In the genomic region with DNA sequence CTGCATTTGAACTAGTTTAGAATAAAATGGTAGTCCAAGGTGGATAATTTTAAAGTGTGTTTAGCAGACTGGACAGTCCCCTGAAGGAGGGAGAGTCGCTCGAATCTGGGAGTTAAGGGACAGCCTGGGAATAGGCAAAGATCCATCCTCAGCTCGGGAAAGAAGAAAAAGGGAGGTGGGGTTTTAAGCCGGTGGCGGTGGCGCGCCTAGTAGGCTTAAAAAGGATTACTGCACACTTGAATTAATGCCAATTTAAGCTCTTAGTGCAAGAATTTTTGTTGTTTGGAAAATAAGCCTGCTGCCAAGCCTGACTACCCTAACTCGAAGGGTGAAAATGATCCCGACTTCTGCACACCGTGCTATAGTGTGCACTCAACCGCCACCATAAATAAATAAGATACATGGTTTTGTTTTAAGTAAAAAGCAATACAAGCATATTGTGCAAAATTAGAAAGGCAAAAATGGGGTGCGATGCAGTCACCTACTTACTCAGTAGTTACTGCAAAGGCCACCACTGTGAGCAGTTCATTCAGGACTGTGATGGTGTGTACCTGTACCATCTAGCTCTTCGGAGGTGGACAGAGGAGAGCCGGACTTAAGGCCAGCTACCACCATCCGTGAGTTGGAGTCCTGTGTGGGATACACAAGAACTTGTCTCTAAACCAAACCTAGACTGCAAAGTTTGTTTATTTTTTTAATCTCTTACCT, we compare ENCODE assay signal across 8 mouse cellular contexts. TPM values are rescaled to one million over a fixed set of nuclear protein-coding genes. Genes with fewer than 3 reads are reported as not detected.
DNase-seq lines count a peak whose midpoint lies in the region; ATAC-seq lines count a peak whose summit lies in the region.

No protein-coding gene starts in this region.

- H3K27me3 ChIP-seq in heart, embryonic 16.5 days (ENCODE audit: control insufficient read depth, insufficient read depth, low read length), result no peaks in the 10 kb centered on the region
- H3K27me3 ChIP-seq in limb, embryonic 13.5 days, result peaks cover 21% of the 10 kb centered on the region
- peaks cover 32% of the 10 kb centered on the region for H3K27me3 ChIP-seq in neural tube, embryonic 15.5 days (replicated peaks)

- 30% methylated on average over 15 of the region's 15 CpGs for WGBS in heart, embryonic 16.5 days
- WGBS in limb, embryonic 13.5 days, result 36% methylated on average over 15 of the region's 15 CpGs
- 34% methylated on average over 15 of the region's 15 CpGs for WGBS in neural tube, embryonic 15.5 days

- peak overlapping the region; percentile 93 for H3K4me2 ChIP-seq in heart, embryonic 16.5 days (ENCODE audit: low read depth, low read length)
- peak overlapping the region; percentile 99 for H3K4me2 ChIP-seq in limb, embryonic 13.5 days (replicated peaks)
- H3K4me2 ChIP-seq in neural tube, embryonic 15.5 days, result peak overlapping the region; percentile 79

- no peaks in the 10 kb centered on the region for H3K36me3 ChIP-seq in heart, embryonic 16.5 days (ENCODE audit: control insufficient read depth, insufficient read depth)
- H3K36me3 ChIP-seq in limb, embryonic 13.5 days, result no peaks in the 10 kb centered on the region
- H3K36me3 ChIP-seq in neural tube, embryonic 15.5 days, result no peaks in the 10 kb centered on the region

- H3K9me3 ChIP-seq in heart, embryonic 16.5 days (replicated peaks; ENCODE audit: control insufficient read depth, low read length), result no peaks in the 10 kb centered on the region
- no peaks in the 10 kb centered on the region for H3K9me3 ChIP-seq in limb, embryonic 13.5 days
- H3K9me3 ChIP-seq in neural tube, embryonic 15.5 days (replicated peaks), result no peaks in the 10 kb centered on the region

- peaks cover 24% of the 10 kb centered on the region for H3K4me1 ChIP-seq in heart, embryonic 16.5 days (ENCODE audit: control insufficient read depth, insufficient read depth, low read length)
- H3K4me1 ChIP-seq in limb, embryonic 13.5 days, result peaks cover 42% of the 10 kb centered on the region
- H3K4me1 ChIP-seq in neural tube, embryonic 15.5 days, result peaks cover 52% of the 10 kb centered on the region

- no peak for ATAC-seq in heart, embryonic 16.5 days (replicated peaks; ENCODE audit: extremely low read depth, insufficient read depth, low FRiP score)
- no peak for ATAC-seq in limb, embryonic 13.5 days (ENCODE audit: low FRiP score, low read depth)
- no peak for ATAC-seq in neural tube, embryonic 15.5 days (ENCODE audit: low FRiP score)

- H3K4me3 ChIP-seq in heart, embryonic 16.5 days (ENCODE audit: low read length), result peak overlapping the region; percentile 86
- peak overlapping the region; percentile 65 for H3K4me3 ChIP-seq in limb, embryonic 13.5 days
- peak overlapping the region; percentile 55 for H3K4me3 ChIP-seq in neural tube, embryonic 15.5 days (replicated peaks)

- H3K27ac ChIP-seq in heart, embryonic 16.5 days (ENCODE audit: low read length), result peak overlapping the region; percentile 99
- H3K27ac ChIP-seq in limb, embryonic 13.5 days, result peak overlapping the region; percentile 86
- peak overlapping the region; percentile 89 for H3K27ac ChIP-seq in neural tube, embryonic 15.5 days (replicated peaks)

- peak; percentile 48 for DNase-seq in adrenal gland, postnatal 14 days
- no peak for DNase-seq in adrenal gland, postnatal 10 days
- DNase-seq in NIH3T3 (ENCODE audit: low read depth), result peak; percentile 66
- no peak for DNase-seq in natural killer cell, adult 2 months (ENCODE audit: low spot score in 2 of 2)
- DNase-seq in right cerebral cortex, adult 2 months (ENCODE audit: low spot score in 2 of 2), result no peak

- peak overlapping the region; percentile 73 for H3K9ac ChIP-seq in heart, embryonic 16.5 days (ENCODE audit: low read length)
- H3K9ac ChIP-seq in limb, embryonic 13.5 days, result peak overlapping the region; percentile 67
- peak overlapping the region; percentile 31; the same call in 1 of the 2 replicates for H3K9ac ChIP-seq in neural tube, embryonic 15.5 days (replicated peaks)

RNA-seq across cellular contexts. Expression of a gene that starts 3.8 kb away (rescaled TPM):
- total RNA-seq in adrenal gland, postnatal 14 days (2021), result 274 and 315 TPM in 2 replicates
- 100 to 1,000 TPM; 173 to 277 TPM for total RNA-seq in adrenal gland, postnatal 10 days (2021)
- 34.6 and 37.1 TPM in 2 replicates for polyA plus RNA-seq in heart, embryonic 16.5 days (2015; fragmentation: Nextera tagmentation; extraction: Ambion mirVana)
- 13.9 and 16.2 TPM in 2 replicates for polyA plus RNA-seq in limb, embryonic 13.5 days (2015; fragmentation: Nextera tagmentation; extraction: Ambion mirVana)
- 14.7 and 21.6 TPM in 2 replicates for polyA plus RNA-seq in neural tube, embryonic 15.5 days (2015; fragmentation: Nextera tagmentation; extraction: Ambion mirVana)

RNA-seq across cellular contexts. Expression of a gene that starts 43.1 kb away (rescaled TPM):
- total RNA-seq in adrenal gland, postnatal 14 days (2021), result 5.7 and 6.8 TPM in 2 replicates
- 1 to 10 TPM; 5.8 to 8.4 TPM for total RNA-seq in adrenal gland, postnatal 10 days (2021)
- 6.0 and 6.2 TPM in 2 replicates for polyA plus RNA-seq in heart, embryonic 16.5 days (2015; fragmentation: Nextera tagmentation; extraction: Ambion mirVana)
- polyA plus RNA-seq in limb, embryonic 13.5 days (2015; fragmentation: Nextera tagmentation; extraction: Ambion mirVana), result 13.1 and 14.0 TPM in 2 replicates
- 10.6 and 10.7 TPM in 2 replicates for polyA plus RNA-seq in neural tube, embryonic 15.5 days (2015; fragmentation: Nextera tagmentation; extraction: Ambion mirVana)

RNA-seq across cellular contexts. Expression of a gene that starts 43.2 kb away (rescaled TPM):
- 82.6 and 91.7 TPM in 2 replicates for total RNA-seq in adrenal gland, postnatal 14 days (2021)
- total RNA-seq in adrenal gland, postnatal 10 days (2021), result 10 to 100 TPM; 82.2 to 91.3 TPM
- polyA plus RNA-seq in heart, embryonic 16.5 days (2015; fragmentation: Nextera tagmentation; extraction: Ambion mirVana), result 89.2 and 100 TPM in 2 replicates
- polyA plus RNA-seq in limb, embryonic 13.5 days (2015; fragmentation: Nextera tagmentation; extraction: Ambion mirVana), result 136 TPM in 2 replicates
- 103 and 105 TPM in 2 replicates for polyA plus RNA-seq in neural tube, embryonic 15.5 days (2015; fragmentation: Nextera tagmentation; extraction: Ambion mirVana)

Comparison
In these comparisons a context has a peak if more than half of its experiments do, and no peak if none do; other contexts are left out.
1. DNase-seq: peak in adrenal gland, postnatal 14 days (single experiment) and NIH3T3 (single experiment); none in adrenal gland, postnatal 10 days (single experiment), natural killer cell, adult 2 months (0 of 2) and right cerebral cortex, adult 2 months (0 of 2).
2. Peak in every context shown above with its lines, with median percentiles within 50 percentile points of each other: H3K27ac ChIP-seq, H3K4me2 ChIP-seq, H3K4me3 ChIP-seq and H3K9ac ChIP-seq.